Mouse (Mus musculus) liver, adult 2 months (tissue): ENCODE measurements around the gene Ece1.

Experiments
- CTCF ChIP-seq: fragments of 200-500 bp; IDR thresholded peaks from 2 replicates; pipeline ENCODE4 v1.5.1; 2011; ENCODE audit warnings: low read depth, low read length, control low read depth
- POLR2A ChIP-seq: fragments of 200-500 bp; IDR thresholded peaks from 2 replicates; pipeline ENCODE4 v1.6.1; 2011; ENCODE audit warnings: low read length, control low read depth; ENCODE audit not compliant: insufficient read depth; ENCODE audit errors: extremely low read depth

DNA sequence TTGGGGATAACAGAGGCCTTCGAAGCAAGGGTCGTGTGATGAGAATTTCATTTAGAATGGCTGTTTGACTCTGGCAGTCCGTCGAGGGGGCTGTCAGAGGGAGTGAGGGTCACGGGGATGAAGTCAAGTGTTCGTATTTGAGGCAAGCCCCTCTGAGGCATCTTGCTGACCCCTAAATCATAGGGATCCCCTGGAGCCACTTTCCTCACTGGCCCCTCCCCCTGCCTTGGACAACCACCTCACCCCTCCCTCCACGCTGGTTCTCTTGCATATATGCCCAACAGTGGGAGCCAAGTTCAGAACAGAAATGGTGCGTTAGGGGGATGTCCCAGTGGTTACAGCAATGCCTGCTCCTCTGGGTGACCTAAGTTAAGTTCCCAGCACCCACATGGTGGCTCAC, 49.6 kb downstream of the Ece1 start:
- TF ChIP-seq CTCF, result no peak
- no peak for TF ChIP-seq POLR2A
